In the genomic region with DNA sequence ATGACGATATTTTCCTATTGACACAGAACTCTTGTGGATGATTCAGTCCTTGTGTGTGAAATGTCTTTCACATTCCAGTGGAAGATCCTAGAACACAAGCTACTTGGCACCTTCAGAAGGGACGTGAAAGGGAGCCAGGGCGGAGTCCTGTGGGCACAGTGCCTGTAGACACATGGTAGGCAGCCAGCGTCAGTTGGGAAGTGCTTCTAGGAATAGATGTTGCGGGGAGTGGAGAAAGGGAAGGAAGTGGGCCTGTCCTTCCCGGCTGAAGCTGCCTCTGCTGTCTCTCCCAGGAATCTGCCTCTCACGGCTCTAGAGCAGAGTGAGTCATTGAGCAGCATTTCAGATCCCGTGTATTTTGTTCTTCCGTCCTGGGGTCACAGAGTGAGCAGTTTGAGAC, we compare ENCODE assay signal across 8 mouse cellular contexts.
A peak's percentile ranks its signal among the peaks of the same experiment; 100 is the strongest.
DNase-seq lines count a peak whose midpoint lies in the region; ATAC-seq and TF ChIP-seq lines count a peak whose summit lies in the region.

No protein-coding gene starts in this region.

- no peaks in the 10 kb centered on the region for H3K36me3 ChIP-seq in stomach, postnatal 0 days (ENCODE audit: control insufficient read depth, insufficient read depth, low read length)
- no peaks in the 10 kb centered on the region for H3K36me3 ChIP-seq in neural tube, embryonic 15.5 days

- H3K4me1 ChIP-seq in stomach, postnatal 0 days (replicated peaks; ENCODE audit: control insufficient read depth, insufficient read depth) = 0 out of 2 replicates have a peak, but pooled peaks cover 3% of the 10 kb centered on the region
- H3K4me1 ChIP-seq in neural tube, embryonic 15.5 days = peaks cover 3% of the 10 kb centered on the region; the same call in 1 of the 2 replicates

- WGBS in stomach, postnatal 0 days = 25% methylated on average over 9 of the region's 9 CpGs
- WGBS in neural tube, embryonic 15.5 days = 73% methylated on average over 9 of the region's 9 CpGs

- TF ChIP-seq CTCF in stomach, postnatal 0 days (IDR thresholded peaks at IDR 0.05; ENCODE audit: low read depth) = no peak

- H3K9me3 ChIP-seq in stomach, postnatal 0 days (ENCODE audit: control insufficient read depth, low read length) = no peaks in the 10 kb centered on the region
- no peaks in the 10 kb centered on the region for H3K9me3 ChIP-seq in neural tube, embryonic 15.5 days (replicated peaks)

- H3K27ac ChIP-seq in stomach, postnatal 0 days (replicated peaks) = peak overlapping the region; percentile 56; the same call in 1 of the 2 replicates
- H3K27ac ChIP-seq in neural tube, embryonic 15.5 days (replicated peaks) = no peak overlapping the region

- peak; percentile 82 for ATAC-seq in cerebellum, adult (ENCODE audit: insufficient number of reproducible peaks, low FRiP score, low TSS enrichment)
- peak; percentile 51; the same call in 1 of the 2 replicates for ATAC-seq in stomach, postnatal 0 days (ENCODE audit: low FRiP score, low TSS enrichment)
- ATAC-seq in neural tube, embryonic 15.5 days (ENCODE audit: low FRiP score) = no peak

- no peak overlapping the region for H3K4me3 ChIP-seq in stomach, postnatal 0 days (ENCODE audit: low read depth, low read length)
- H3K4me3 ChIP-seq in neural tube, embryonic 15.5 days (replicated peaks) = no peak overlapping the region

- no peaks in the 10 kb centered on the region for H3K27me3 ChIP-seq in stomach, postnatal 0 days (ENCODE audit: control insufficient read depth, insufficient read depth, low read length)
- H3K27me3 ChIP-seq in neural tube, embryonic 15.5 days (replicated peaks) = no peaks in the 10 kb centered on the region

- H3K9ac ChIP-seq in stomach, postnatal 0 days (ENCODE audit: low read length) = no peak overlapping the region
- no peak overlapping the region for H3K9ac ChIP-seq in neural tube, embryonic 15.5 days (replicated peaks)

- no peak overlapping the region for H3K4me2 ChIP-seq in stomach, postnatal 0 days (replicated peaks; ENCODE audit: low read depth)
- H3K4me2 ChIP-seq in neural tube, embryonic 15.5 days = no peak overlapping the region

- DNase-seq in adrenal gland, adult (ENCODE audit: inconsistent age in 2 of 2, low spot score in 1 of 2) = peak; percentile 55 to 79
- no peak for DNase-seq in adrenal gland, postnatal 4 days (ENCODE audit: low spot score in 2 of 2)
- peak; percentile 59 for DNase-seq in gastrocnemius, postnatal 10 days
- peak; percentile 79 for DNase-seq in kidney, adult 9 months
- DNase-seq in lung, adult 18-20 months = peak; percentile 83 to 90
- peak; percentile 50 for DNase-seq in stomach, postnatal 0 days (ENCODE audit: low spot score)

- no peak for TF ChIP-seq EP300 in stomach, postnatal 0 days (optimal IDR thresholded peaks at IDR 0.05)

Comparison
In these comparisons a context has a peak if more than half of its experiments do, and no peak if none do; other contexts are left out.
1. DNase-seq: peak in adrenal gland, adult (2 of 2), gastrocnemius, postnatal 10 days (single experiment), kidney, adult 9 months (single experiment), lung, adult 18-20 months (2 of 2) and stomach, postnatal 0 days (single experiment); none in adrenal gland, postnatal 4 days (0 of 2).